Mouse (Mus musculus) embryo, embryonic 10 days (tissue): ENCODE data around the gene Zfp598.
"Not testable (repeated sequence)": the region's sequence is repeated elsewhere in the genome, so short reads cannot be mapped to it uniquely, and the experiment has no call there.

Source experiments
- DNase-seq: peaks from one replicate; pipeline ENCODE4 v3.0.0-alpha.2; 2015; ENCODE audit warnings: low spot score

The Zfp598 gene

DNA sequence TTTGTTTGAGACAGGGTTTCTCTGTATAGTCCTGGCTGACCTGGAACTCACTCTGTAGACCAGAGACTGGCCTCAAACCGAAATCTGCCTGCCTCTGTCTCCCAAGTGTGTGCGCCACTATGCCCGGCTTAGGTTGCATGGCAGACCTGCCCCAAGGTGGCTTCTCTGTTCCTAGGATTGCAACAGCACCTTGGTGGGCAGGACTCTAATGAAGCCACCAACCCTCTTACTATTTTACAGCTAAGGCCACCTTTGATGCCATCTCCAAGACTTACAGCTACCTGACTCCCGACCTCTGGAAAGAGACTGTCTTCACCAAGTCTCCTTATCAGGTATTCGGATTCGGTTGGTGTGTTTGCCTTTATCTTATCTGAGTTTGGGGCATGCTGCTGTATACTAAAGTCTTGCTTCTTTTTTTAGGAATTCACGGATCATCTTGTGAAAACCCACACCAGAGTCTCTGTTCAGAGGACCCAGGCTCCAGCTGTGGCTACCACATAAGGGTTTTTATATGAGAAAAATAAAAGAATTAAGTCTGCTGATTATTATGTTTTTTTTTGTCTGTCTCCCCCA, 52.0 kb downstream of the Zfp598 start:
- DNase-seq = not testable (repeated sequence)

DNA sequence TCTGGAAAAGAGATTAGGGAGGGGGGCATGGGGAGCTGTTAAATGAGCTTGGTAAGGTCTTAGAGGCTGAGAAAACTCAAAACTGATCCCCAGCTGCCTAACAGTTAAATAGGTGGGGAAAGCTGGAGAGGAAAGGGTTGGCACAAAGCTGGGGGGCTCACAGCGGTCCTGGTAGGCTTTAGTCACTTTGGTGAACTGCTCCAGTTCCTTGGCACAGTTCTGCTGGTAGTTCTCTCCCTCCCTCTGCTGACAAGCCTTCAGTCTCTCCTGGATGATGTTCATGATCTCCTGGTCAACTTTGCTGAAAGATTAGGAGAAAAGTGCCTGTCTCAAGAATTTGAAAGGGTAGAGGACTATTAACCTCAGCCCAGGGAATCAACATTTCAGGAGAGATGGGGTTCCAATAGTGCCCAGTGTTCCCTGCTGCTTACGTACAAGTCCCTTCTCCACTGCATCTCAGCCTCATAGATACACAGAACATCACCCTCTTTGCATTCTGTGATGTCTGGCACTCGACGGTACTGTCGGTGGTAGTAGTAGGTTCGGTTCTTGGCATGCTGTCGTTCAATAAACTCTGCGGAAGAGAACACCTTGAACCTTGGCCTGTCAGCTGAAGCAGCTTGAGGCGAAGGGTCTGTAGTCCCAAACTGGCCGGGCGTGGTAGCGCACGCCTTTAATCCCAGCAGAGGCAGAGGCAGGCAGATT, 52.9 kb downstream of the Zfp598 start:
- DNase-seq = peak; percentile 53

DNA sequence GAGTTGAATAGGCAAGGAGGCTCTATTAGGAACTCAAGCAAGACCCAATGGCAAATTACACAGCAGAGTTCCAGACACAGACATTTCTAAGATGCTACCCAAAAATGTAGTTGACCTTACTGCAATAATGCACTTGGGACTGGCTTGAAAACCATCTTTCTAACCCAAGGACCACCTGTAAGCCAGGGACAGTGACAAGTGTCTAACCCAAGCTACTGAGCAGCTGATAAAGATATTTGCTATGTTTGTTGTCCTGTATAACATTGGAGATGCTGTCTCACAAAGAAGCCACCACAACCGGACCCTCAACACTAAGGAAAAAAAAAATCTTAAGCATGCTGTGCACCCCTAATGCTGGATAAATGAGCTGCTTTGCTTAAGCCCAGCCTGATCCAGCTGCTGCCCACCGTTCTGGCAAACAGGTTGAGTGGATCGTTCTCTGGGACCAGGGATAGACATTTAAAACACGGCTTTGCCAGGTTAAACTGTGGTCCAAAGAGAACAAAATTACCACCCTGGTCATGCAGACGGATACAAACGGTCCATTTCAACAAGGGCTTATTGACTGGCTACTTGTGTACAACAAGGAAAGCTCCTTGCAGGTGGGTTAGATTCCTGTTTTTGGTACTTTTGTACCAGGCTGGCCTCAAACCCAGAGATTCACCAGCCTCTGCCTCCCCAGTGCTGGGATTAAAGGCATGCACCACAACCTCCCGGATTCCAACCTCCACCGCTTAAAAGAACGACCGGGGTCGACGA, 53.8 kb downstream of the Zfp598 start:
- peak; percentile 24 for DNase-seq

DNA sequence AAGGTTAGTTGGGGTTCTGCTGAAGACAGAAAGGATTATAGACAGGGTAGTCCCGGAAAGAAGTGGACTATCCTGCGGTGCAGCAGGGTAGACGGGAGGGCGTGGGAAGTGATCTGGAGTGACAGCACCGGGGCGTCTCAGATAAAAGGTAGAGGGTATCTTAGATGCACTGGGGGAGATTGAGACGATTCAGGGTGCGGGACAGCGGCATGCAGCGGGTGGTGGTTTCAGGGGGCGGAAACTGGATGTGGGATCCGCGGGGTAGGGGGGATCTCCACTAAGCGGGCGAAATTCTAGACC, 54.3 kb downstream of the Zfp598 start:
- DNase-seq = peak; percentile 43

DNA sequence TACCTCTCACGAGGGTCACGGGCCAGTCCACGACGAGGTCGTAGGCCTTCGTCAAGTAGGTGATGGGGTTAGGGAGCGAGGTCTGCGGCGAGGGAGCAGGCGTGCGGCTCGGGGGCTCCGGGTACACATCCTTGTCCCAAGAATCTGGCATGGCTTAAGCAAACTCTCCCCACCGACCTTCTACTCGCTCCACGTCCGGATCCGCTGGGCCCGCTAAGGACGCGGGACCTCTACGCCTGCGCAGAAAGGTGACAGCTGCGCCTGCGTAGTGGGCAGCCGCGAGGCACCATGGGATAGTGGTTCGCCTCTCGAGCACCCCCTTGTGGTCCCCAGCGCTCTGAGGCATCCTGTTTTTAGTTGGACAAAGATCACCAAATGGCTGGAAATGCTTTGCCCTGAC, 54.7 kb downstream of the Zfp598 start, which contains the start of gene Ndufb10:
Ndufb10 (minus strand) TSS at position 295 of the 400 bp plus-strand sequence.
- peak; percentile 99 for DNase-seq

DNA sequence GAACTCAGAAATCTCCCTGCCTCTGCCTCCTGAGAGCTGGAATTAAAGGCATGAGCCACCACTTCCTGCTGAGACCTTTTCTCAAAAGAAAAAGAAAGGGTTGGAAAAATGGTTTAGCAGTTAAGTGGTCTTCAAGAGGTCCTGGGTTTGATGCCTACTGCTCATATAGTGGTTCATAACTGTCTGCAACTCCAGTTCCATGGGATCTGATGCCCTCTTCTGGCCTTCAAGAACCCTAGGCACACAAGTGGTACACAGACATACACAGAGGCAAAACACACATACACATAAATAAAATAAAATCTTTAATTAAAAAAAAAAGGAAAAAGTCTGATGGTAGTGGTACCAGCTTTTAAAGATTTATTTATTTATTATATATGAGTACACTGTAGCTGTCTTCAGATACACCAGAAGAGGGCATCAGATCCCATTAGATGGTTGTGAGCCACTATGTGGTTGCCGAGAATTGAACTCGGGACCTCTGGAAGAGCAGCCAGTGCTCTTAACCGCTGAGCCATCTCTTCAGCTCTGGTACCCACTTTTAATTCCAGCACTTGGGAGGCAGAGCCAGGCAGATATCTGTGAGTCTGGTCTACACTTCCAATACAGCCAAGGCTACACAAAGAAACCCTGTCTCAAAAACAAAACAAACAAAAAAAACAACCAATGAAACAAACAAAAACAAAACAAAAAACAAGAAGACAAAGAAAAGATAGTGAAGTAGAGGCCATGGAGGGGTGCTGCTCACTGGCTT, 56.3 kb downstream of the Zfp598 start:
- no peak for DNase-seq

DNA sequence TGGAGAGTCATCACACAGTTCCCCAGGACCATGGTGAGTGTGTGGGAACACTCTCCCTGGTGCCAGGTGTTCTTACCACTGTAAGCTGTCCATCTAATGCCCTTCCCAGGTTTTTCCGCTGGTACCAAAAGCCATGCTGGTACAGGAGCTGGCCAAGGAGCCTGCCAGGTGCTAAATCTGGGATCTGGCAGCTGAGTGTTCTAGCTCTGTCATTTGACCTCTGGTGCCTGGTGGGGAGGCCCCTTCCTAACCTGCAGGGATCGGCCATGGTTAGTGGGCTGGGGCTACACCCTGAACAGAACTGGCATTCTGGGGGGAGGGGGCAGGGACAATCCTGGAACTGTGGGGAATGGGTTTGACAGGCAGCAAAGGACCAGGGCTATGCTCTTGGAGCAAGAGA, 58.1 kb downstream of the Zfp598 start, which contains the start of gene Rpl3l:
Rpl3l (plus strand) TSS at position 203 of the 400 bp plus-strand sequence.
- no peak for DNase-seq

DNA sequence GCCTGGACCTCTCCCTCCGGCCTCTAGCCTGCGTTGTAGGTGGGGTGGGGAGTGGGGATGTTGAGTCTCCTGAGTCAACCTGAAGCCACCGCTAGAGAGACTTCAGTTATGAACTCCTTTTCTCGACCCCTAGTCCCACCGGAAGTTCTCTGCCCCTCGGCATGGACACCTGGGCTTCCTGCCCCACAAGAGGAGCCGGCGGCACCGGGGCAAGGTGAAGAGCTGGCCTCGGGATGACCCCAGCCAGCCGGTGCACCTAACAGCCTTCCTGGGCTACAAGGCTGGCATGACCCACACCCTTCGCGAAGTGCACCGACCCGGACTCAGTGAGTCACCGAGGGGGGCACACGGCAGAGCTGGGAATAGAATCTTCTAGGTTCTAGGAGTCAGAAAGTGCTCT, 58.7 kb downstream of the Zfp598 start:
- DNase-seq = no peak

DNA sequence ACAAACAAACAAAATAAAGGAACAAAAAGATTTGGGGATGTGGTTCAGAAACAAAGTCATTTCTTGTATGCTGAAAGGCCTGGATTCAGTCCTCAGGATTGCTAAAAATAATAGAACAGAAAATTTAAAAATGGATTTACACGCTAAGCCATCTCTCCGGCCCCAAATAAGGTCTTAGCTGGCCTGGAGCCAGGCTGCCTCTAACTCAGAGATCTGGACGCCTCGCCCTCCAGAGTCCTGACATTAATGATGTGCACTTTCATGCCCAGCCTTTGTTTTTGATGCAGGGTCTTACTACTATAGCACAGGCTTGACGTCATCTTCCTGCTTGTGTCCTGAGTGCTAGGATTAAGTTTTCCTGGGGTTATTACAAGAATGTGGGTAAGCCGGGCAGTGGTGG, 59.6 kb downstream of the Zfp598 start:
- no peak for DNase-seq

DNA sequence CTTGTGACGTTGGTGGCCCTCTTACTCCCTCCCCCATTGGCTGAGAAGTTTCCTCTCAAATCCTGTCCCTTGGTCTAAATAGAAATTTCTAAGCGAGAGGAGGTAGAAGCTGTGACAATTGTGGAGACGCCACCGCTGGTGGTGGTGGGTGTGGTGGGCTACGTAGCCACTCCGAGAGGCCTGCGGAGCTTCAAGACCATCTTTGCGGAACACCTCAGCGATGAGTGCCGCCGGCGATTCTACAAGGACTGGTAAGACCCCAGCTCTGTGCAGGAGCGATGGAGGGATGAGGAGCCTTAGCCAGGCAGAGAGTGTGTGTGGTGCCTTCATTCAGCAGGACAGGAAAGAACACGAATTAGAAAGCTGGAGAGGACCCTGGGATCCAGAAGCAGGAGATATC, 61.3 kb downstream of the Zfp598 start:
- no peak for DNase-seq
